Mouse (Mus musculus) gastrocnemius, adult 18-20 months (tissue): Measurements from ENCODE around the gene Paqr7. TPM values are rescaled to one million over a fixed set of nuclear protein-coding genes. Genes with fewer than 3 reads are reported as not detected.
"Not testable (repeated sequence)": the region's sequence is repeated elsewhere in the genome, so short reads cannot be mapped to it uniquely, and the experiment has no call there.

Source experiments
- DNase-seq: peaks from one replicate; pipeline ENCODE4 v3.0.0; 2021; ENCODE audit warnings: low spot score
- total RNA-seq, 2 experiments: library from RNA; stranded (reverse); gene quantifications; 2 replicates each; pipeline ENCODE4 v1.2.3; 2021

Paqr7 gene
- total RNA-seq, 2 experiments from 2014 or later: 2.9 to 4.4 TPM

DNA sequence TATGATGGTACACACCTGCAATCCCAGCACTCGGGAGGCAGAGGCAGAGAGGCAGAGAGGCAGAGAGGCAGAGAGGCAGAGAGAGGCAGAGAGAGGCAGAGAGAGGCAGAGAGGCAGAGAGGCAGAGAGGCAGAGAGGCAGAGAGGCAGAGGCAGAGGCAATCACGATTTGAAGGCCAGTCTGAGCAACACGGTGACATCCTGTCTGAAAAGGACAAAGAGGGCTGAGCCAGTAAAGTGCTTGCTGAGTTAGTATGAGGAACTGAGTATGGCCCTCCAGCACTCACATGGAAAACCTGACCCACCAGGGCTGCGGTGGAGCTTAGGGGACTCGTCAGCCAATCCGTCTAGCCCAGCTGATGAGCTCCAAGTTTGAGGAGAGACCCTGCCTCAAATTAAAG lies 2.5 kb downstream of the Paqr7 start:
- not testable (repeated sequence) for DNase-seq

DNA sequence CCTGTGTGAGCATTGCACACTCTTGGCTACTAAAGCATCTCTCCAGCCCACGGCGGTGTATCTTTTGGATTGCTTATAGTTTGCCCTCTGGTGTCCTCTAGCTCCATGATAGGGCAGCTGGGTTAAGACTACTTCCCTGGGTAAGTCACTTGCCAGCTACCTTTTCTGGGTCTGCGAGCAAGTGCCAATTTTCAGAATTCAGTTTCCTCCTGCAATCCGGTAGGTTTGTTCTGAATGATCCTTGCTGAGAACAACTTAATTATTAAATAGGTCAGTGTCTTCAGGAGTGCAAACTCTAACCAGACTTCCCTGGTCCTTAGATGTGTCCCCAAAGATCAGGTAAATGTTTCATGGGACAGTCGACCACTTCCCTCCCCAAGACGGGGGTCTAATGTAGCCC lies 4.6 kb downstream of the Paqr7 start:
- DNase-seq: no peak

DNA sequence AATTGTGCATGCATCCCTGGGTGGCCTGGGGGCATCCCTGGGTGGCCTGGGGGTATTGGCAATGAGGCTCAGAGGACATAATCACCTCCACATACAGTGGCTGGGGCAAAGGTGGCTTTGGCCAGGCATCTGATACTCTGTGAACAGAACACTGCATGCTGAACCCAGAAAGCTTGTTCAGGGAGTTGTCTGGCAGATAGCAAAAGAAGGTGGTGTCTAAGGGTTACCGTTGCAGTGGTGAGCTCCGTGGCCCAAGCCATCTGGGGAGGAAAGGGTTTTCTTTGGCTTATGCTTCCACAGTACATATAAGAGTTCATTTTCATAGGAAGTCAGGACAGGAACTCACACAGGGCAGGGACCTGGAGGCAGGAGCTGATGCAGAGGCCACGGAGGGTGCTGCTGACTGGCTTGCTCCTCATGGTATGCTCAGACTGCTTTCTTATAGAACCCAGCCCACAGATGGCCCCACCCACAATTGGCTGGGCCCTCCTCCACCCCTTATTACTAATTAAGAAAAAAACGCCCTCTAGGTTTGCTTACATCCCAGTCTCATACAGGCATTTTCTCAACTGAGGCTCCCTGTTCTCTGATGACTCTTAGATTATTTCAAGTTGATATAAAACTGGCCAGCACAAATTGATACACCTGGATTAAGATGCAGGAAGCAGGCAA lies 7.3 kb downstream of the Paqr7 start:
- DNase-seq: no peak

DNA sequence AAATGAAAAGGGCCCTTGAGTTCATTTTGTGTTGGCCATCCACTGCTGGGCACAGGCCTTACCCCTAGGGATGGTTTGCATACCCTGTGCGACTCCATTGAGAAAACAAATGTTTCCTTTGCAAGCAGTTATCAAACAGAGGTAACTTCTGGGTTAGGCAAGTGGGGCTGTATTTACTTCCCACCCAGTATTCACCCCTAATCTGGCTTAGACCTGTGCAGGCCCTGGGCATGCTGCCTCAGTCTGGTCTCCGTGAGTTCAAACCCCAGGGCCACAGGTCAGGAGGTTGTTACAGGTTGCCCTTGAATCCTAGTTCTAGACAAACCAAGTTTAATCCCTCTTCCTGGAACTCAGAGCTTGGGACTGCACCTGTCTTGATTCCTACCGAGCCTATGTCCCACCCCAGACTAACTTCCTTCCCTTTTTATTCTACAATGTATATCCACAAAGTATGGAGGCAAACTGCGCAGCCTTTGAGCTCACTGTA lies 8.8 kb downstream of the Paqr7 start:
- no peak for DNase-seq

DNA sequence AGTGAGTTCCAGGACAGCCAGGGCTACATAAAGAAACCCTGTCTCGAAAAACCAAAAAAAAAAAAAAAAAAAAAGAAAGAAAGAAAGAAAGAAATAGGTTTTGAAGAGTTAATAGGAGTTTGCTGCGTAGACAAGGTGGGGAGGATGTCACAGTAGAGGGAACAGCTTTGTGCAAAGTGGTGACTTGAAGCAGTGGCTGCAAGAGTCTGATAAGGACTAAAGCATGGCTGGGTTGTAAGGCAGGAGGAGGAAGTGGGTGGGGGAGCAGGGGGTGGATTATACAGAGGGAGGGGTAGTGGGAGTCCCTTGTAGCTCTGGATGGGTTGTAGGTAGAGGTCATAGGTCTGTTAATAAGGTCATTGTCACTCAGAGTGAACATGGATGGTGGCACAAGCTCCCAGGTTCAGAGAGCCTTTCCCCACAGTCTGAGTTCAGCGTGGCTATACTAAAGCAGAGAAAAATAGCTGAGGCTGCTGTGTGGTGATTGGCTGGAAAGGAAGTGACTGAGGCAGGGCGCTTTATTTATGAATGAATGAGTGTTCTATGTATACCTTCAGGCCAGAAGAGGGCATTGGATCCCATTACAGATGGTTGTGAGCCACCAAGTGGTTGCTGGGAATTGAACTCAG lies 9.6 kb downstream of the Paqr7 start:
- DNase-seq: no peak

DNA sequence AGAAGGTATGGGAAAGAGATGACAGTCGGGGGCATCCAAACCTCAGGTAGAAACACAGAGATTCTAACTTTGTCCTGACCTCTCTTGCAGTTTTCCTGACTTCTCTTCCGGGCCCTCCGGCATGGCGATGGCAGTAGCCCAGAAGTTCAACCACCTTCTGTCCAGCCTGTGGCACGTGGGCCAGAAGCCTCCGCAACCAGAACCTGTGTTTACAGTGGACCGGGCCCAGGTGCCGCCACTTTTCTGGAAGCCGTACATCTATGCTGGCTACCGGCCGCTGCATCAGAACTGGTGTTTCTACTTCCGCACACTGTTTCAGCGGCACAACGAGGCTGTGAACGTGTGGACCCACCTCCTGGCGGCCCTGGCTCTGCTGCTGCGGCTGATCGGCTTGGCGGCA lies 10.2 kb downstream of the Paqr7 start:
- DNase-seq: no peak

DNA sequence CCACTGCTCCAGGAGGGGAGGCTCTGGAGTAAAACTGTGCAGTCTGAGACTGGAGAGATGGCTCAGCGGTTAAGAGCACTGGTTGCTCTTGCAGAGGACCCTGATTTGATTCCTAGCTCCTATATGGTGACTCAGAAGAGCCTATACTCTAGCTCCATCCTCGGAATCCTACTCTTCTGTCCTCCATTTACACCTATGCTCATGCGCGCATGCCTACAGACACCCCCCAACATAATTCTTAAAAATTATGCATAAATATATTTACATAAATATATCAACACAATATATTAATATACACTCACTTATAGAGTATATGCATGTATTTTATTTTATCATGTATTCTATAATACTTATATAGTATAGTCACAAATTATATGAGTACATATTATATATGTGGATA lies 13.9 kb downstream of the Paqr7 start:
- DNase-seq: no peak

DNA sequence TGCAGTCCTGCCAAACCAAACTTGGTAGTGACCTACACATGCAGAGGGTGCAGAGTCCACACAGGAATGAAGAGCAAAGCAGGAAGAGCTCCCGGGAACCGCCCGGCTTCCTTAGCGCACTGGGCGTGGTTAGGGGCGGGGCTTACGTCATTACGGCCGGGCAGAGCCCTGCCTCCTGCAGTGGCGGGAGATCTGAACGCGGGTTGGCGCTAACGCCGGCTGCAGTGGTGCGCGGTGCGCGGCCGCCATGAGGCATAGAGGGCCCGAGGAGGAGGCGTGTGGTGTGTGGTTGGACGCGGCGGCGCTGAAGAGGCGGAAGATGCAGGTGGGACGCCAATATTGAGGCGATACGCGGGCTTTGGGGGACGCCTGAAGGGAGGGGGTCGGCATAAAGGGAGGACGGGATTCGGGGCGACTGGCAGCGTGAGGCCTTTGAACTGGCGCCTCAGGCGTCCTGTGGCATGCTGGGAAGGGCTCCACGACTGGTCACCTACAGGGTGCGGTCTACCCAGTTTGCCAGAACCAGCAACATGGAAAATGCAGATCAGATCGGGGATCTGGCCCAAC lies 14.4 kb downstream of the Paqr7 start, which contains the start of gene Aunip:
Aunip (plus strand) TSS at position 155 of the 567 bp plus-strand sequence.
- peak; percentile 89 for DNase-seq

DNA sequence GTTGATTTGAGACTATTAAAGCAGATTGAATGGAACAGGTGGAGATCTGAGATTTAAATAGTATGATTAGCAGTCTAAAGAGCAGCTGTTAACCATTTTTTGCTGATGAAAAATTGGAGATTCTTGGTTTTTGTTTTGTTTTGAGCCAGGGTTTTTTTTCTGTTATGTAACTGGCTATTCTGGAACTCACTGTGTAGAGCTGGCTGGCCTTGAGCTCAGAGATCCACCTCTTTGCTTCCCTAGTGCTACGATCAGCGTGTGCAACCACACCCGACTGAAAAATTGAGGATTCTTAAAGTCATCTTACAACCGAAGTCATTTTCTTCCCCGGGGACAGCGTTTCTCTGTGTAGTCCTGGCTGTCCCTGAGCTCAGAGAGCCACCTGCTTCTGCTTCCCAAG lies 15.2 kb downstream of the Paqr7 start:
- no peak for DNase-seq

DNA sequence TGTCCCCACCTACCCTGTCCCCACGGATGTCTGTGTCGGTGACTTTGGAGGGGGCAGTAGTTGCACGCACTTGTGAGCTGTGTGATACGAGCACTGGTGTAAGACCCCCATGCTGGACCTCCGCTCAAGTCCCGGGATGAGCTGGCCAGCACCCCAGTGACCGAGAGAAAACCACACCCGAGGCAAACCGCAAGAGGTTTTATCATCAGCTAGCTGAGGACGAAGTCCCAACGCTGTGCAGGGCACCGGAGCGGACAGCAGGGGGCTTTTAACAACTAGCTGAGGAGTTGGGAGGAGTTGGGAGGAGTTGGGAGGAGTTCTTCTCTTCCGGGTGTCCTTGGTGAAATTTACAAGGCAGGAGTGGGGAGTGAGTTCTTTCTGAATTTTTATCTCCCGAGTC lies 16.3 kb downstream of the Paqr7 start:
- peak; percentile 69 for DNase-seq

DNA sequence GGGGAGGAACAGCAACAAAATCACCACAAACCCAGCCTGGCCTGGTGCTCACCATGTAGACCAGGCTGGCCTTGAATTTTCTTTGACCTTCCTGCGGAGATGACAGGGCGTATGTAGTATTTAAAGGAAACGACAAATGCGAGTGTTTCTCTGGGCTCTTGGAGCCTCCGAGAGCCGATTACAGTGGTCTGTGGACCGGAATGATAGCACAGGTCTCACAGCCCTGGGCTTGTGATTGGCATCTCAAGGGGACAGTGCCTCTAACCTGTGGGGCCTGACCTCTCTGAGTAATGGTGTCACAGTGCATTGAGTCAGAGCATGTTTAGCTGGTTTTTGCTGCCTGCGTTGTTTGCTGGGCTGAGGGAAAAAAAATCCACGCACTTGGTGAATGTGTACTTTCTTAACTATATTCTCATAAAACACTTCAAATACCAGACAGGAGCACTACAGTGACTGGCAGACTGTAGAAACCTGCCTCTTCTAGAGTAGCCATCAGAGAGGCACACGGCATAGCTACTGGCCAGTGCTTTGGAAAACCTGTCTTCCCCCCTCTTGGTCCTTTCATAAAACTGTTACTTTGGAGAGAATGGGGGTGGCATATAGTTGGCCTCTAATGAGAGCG lies 17.9 kb downstream of the Paqr7 start:
- no peak for DNase-seq

DNA sequence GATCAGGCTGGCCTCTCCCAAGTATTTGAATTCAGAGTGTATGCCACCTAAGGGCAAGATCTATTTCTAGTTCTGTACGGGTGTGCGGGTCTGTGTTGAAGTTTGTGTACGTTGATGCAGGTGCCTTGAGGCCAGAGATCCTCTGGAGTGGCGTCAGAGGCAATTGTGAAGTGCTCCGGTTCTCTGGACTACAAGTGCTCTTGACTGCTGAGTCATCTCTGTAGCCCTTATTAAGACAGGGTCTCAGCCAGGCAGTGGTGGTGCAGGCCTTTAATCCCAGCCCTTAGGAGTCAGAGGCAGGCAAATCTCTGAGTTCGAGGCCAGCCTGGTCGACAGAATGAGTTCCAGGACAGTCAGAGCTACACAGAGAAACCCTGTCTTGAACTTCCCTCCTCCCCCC lies 19.1 kb downstream of the Paqr7 start:
- no peak for DNase-seq

DNA sequence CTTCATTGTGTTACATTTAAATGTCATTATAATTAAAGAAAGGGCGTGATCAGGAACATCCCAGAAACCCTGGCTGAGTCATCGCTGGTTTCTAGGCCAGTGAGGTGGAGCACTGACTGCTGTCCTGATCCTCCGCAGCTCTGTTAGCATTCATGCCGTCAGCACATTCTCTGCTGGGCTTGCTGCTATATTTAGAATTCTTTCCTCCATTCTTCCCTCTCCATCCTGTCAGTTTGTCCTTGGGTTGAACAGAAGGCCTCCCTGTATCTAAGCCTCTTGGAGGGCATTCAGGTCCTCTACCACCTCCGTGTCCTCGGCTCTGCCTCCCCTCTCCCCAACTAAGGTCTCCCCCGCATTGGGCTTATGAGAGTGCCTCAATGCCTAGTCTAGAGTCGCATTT lies 20.5 kb downstream of the Paqr7 start:
- DNase-seq: peak; percentile 68

DNA sequence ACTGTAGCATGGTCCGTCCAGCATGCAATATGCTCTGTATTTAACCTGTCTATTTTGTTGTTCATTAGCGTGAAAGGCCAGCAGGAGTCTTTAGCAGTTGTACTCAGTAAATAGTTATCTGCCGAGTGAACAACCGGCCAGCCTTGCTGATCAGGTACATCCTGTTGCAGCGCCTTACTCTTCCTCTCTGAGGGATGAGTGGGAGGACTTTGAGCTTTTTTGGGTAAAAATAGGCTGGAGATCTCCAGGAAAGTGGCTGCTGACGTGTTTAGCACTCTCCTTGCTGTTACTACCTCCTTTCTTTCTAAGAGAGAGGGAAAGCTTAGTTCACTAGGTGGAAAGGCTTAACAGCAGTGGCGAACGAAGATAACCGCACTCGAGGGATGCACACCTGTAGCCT lies 21.2 kb downstream of the Paqr7 start:
- no peak for DNase-seq

DNA sequence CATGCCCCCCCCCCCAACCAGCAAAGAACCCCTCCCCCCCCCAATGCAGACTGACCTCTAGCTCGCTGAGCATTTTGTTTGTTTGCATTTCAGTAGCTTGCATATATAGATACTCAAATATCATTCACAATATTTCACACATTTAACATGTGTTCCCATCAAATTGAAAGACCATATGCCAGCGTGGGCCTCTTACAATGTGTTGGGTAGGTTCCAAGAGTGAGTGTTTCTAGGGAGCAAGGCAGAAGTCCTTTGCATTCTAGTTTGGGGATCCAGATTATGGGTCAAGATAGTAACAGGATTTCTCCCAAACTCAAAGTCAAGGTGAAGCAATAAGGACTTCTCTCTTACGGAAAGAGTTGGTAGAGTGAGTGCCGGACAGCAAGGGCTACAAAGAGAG lies 22.0 kb downstream of the Paqr7 start:
- no peak for DNase-seq

DNA sequence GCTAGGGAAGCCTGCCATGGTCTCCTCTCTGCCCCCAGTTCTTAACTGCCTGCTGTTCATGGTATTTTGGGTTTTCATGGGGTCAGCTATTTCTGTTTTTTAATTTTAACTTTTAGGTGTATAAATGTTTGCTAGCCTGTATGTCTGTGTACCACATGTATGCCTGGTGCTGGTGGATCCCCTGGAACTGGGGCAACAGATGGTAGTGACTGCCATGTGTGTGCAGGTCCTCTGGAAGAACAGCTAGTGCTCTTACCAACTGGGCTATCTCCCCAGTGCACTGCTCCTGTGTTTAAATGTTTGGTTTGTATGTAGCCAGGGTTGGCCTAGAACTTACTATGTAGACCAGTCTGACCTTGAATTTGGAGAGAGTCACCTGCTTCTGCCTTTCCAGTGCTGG lies 22.8 kb downstream of the Paqr7 start:
- no peak for DNase-seq

DNA sequence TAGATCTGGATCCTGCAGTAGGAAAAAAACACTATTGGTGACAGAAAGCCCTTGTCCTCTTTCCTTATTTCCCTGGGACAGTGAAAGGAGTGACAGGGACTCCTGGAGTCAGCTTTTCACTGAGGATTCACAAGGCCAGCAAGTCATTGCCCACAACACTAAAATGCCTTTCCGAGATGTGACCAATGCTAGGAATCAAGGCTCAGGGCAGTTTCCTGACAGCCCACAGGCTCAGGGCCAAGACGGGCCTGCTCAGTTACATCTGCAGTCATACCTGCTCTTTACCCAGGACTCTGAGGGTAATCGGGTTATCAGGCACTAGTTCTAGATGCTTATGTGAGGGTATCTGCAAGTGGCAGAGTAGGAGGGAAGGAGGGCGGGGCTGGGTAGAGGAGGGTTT lies 26.9 kb downstream of the Paqr7 start:
- DNase-seq: no peak

DNA sequence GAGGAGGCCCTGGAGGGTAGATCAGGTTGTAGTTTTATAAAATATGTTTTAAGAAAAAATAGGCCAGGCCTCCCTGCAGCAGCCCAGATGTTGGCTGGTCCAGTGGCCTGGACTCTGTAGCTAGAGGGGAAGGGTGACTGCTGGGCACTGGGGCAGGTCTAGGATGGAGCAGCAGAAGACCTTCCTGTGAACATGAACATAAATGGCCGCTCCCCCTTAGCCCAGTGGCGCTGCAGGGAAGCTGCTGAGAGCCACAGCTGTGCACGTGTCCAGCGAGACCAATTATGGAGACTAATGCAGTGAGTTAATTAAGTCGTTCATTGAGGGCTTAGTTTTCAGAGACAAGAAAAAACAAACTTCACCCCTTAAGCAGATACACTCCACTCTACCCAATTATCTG lies 29.3 kb downstream of the Paqr7 start:
- no peak for DNase-seq

DNA sequence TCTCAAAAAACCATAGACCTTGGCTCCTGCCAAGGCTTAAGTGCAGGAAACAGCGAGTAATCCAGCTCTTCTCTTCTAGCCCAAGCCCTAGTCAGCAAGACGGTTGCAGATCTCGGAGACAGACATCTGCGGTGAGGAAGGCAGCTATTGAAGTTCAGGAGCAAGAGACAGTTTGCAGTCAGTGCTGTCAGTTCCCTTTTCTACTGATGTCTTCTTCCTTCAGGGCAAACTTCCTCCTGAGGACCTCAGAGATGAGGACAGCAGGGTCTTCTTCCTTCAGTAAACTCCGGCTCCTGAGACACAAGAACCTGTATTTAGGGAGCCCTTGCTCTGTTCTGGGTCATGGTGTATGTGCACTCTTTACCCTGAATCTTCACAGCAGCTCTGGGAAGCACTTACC lies 29.7 kb downstream of the Paqr7 start:
- no peak for DNase-seq

DNA sequence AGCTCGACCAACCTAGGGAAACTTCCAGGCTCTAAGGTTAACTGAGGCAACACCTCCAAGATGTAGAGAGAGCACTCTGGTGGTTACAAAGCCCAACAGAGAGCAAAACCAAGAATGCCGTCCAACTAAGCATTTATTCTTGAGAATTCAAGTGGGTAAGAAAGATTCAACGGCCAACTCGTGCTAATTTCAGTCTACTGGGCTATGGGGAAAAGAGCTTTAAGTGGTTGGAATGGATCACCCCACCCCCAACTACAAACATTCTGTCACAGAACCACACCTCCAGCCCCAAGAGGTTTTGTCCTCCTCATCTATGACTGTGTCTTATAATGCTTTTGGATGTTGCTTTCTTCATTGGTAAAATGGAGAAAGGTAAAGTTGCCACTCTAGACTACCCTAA lies 36.4 kb downstream of the Paqr7 start:
- DNase-seq: no peak

DNA sequence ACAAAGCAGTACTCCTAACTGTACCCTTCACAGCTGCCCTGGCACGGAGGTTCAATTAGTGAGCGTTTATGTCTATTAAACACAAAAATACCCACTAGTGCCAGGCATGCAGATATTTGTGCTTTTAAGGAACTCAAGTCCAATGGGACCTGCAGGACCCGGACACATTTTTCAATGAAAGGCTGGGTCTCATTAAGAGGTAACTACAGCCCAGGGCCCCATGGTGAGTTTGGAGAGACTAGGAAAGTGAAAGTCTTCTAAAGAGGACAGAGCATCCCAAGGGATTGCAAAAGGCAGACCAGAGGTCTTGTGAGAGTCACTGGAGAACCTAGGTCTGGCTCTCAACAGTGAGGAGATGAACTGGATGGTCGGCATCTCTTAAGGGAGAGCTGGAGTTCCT lies 36.9 kb downstream of the Paqr7 start:
- no peak for DNase-seq

DNA sequence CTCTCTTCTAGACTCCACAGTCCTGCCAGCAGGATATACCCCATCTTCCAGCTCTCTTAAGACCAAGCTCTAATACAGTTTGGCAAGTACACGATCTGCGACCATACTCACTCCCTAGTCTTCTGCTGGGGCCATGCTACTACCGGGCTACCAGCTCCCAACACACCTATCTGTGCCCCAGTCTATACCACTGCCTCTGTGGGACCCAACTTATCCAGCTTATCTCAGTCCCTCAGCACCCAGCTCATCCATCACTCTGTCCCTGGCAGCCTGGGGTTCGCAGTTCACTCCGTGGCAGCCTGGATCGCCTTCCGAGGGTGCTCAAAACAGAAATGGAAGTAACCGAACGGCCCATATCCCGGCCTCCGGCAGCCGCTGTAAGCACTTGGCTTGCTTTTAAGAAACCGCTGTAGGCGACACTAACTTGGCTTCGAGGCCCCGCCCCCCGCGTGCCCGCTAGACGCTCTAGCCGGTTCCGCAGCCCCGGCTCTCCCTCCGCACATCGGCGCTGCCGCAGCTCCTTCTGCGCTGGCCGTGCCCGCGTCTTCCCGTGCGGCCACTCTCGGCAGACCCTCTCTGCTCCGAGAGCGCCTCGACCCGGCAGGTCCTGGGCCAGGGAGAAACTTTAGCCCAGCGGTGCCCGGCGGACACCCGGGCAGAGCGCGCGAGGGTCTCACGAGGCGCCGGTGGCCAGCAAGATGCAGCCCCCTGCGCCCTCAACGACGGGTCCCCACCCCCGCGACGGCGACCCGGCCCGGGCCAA lies 37.8 kb downstream of the Paqr7 start:
- peak; percentile 65 for DNase-seq
